Mouse (Mus musculus): Measurements from ENCODE around the gene B4galt7. TPM values are rescaled to one million over a fixed set of nuclear protein-coding genes. Genes with fewer than 3 reads are reported as not detected.
A peak's percentile ranks its signal among the peaks of the same experiment; 100 is the strongest.
"Not testable (repeated sequence)": the region's sequence is repeated elsewhere in the genome, so short reads cannot be mapped to it uniquely, and the experiment has no call there.

Gene B4galt7
- 21.8 and 23.2 TPM in 2 replicates for polyA plus RNA-seq (2016; fragmentation: Nextera tagmentation; extraction: Ambion mirVana)

- H3K4me1 ChIP-seq (replicated peaks), result peaks cover 10% of the 10 kb centered on the region
- H3K9ac ChIP-seq, result peak within 1 kb of the TSS; percentile 87
- ATAC-seq (ENCODE audit: insufficient number of reproducible peaks, low FRiP score), result peak; percentile 92
- peak within 1 kb of the TSS; percentile 85 for H3K4me2 ChIP-seq
- H3K27ac ChIP-seq (ENCODE audit: poor library complexity, severe bottlenecking), result no peak within 1 kb of the TSS
- peak within 1 kb of the TSS; percentile 80 for H3K4me3 ChIP-seq
- WGBS, result 10% methylated on average over 51 of the region's 51 CpGs
- peaks cover 47% of the 10 kb centered on the region for H3K36me3 ChIP-seq
- no peaks in the 10 kb centered on the region for H3K9me3 ChIP-seq (replicated peaks)
- H3K27me3 ChIP-seq (replicated peaks), result no peaks in the 10 kb centered on the region
These were observed at the start of gene B4galt7 for GRCm38 (mm10) chr13:55599566-55600540. Gene B4galt7 (plus strand): TSS chr13:55599896.

GRCm38 (mm10) chr13:55555921-55556320 lies 43.8 kb upstream of the B4galt7 start:
- H3K4me1 ChIP-seq (replicated peaks), result no peaks in the 10 kb centered on the region
- H3K4me3 ChIP-seq, result no peak overlapping the region
- 90% methylated on average over 9 of the region's 9 CpGs for WGBS
- peaks cover 44% of the 10 kb centered on the region for H3K36me3 ChIP-seq
- no peak overlapping the region for H3K27ac ChIP-seq (ENCODE audit: poor library complexity, severe bottlenecking)
- no peaks in the 10 kb centered on the region for H3K27me3 ChIP-seq (replicated peaks)
- H3K9ac ChIP-seq, result no peak overlapping the region
- no peak for ATAC-seq (ENCODE audit: insufficient number of reproducible peaks, low FRiP score)
- H3K9me3 ChIP-seq (replicated peaks), result no peaks in the 10 kb centered on the region
- H3K4me2 ChIP-seq, result no peak overlapping the region

- Histone ChIP-seq H3K4me2 (no peak overlapping the region), H3K4me3 (no peak overlapping the region), H3K9ac (no peak overlapping the region), H3K27me3 (replicated peaks) (no peaks in the 10 kb centered on the region), H3K36me3 (peaks cover 33% of the 10 kb centered on the region), H3K27ac (ENCODE audit: poor library complexity, severe bottlenecking) (no peak overlapping the region), H3K9me3 (replicated peaks) (no peaks in the 10 kb centered on the region), H3K4me1 (replicated peaks) (no peaks in the 10 kb centered on the region)
- no peak for ATAC-seq (ENCODE audit: insufficient number of reproducible peaks, low FRiP score)
- 84% methylated on average over 6 of the region's 6 CpGs for WGBS
These were observed 42.2 kb upstream of the B4galt7 start for GRCm38 (mm10) chr13:55557499-55557898.

- Histone ChIP-seq H3K4me3 (no peak overlapping the region), H3K36me3 (peaks cover 23% of the 10 kb centered on the region), H3K9ac (no peak overlapping the region), H3K4me1 (replicated peaks) (0 out of 2 replicates have a peak, but pooled peaks cover 5% of the 10 kb centered on the region), H3K9me3 (replicated peaks) (no peaks in the 10 kb centered on the region), H3K4me2 (no peak overlapping the region), H3K27me3 (replicated peaks) (no peaks in the 10 kb centered on the region), H3K27ac (ENCODE audit: poor library complexity, severe bottlenecking) (no peak overlapping the region)
- no peak for ATAC-seq (ENCODE audit: insufficient number of reproducible peaks, low FRiP score)
- WGBS, result 87% methylated on average over 7 of the region's 7 CpGs
These were observed 36.3 kb upstream of the B4galt7 start for GRCm38 (mm10) chr13:55563266-55563879.

GRCm38 (mm10) chr13:55567001-55567400 lies 32.7 kb upstream of the B4galt7 start:
- ATAC-seq (ENCODE audit: insufficient number of reproducible peaks, low FRiP score), result no peak

GRCm38 (mm10) chr13:55567949-55568348 lies 31.7 kb upstream of the B4galt7 start:
- H3K27ac ChIP-seq (ENCODE audit: poor library complexity, severe bottlenecking), result no peak overlapping the region
- peaks cover 25% of the 10 kb centered on the region for H3K36me3 ChIP-seq
- H3K9me3 ChIP-seq (replicated peaks), result no peaks in the 10 kb centered on the region
- no peak for ATAC-seq (ENCODE audit: insufficient number of reproducible peaks, low FRiP score)
- no peaks in the 10 kb centered on the region for H3K27me3 ChIP-seq (replicated peaks)
- H3K4me1 ChIP-seq (replicated peaks), result peaks cover 22% of the 10 kb centered on the region
- H3K4me3 ChIP-seq, result no peak overlapping the region
- no peak overlapping the region for H3K4me2 ChIP-seq
- H3K9ac ChIP-seq, result no peak overlapping the region
- 85% methylated on average over 2 of the region's 2 CpGs for WGBS

More at GRCm38 (mm10) chr13:55567001-55567400, 32.7 kb upstream of the B4galt7 start:
- 87% methylated on average over 6 of the region's 6 CpGs for WGBS
- Histone ChIP-seq H3K4me1 (replicated peaks) (peaks cover 17% of the 10 kb centered on the region), H3K27me3 (replicated peaks) (no peaks in the 10 kb centered on the region), H3K9ac (no peak overlapping the region), H3K36me3 (peaks cover 25% of the 10 kb centered on the region), H3K4me2 (no peak overlapping the region), H3K27ac (ENCODE audit: poor library complexity, severe bottlenecking) (no peak overlapping the region), H3K9me3 (replicated peaks) (no peaks in the 10 kb centered on the region), H3K4me3 (no peak overlapping the region)

GRCm38 (mm10) chr13:55568524-55568923 lies 31.2 kb upstream of the B4galt7 start:
- WGBS, result 88% methylated on average over 4 of the region's 4 CpGs

GRCm38 (mm10) chr13:55569726-55570285 lies 29.9 kb upstream of the B4galt7 start:
- Histone ChIP-seq H3K4me3 (peak overlapping the region; percentile 63), H3K27ac (ENCODE audit: poor library complexity, severe bottlenecking) (peak overlapping the region; percentile 77; the same call in 1 of the 2 replicates), H3K4me2 (peak overlapping the region; percentile 72), H3K9ac (peak overlapping the region; percentile 85), H3K36me3 (peaks cover 17% of the 10 kb centered on the region), H3K27me3 (replicated peaks) (no peaks in the 10 kb centered on the region), H3K9me3 (replicated peaks) (0 out of 2 replicates have a peak, but pooled peaks cover 2% of the 10 kb centered on the region), H3K4me1 (replicated peaks) (peaks cover 22% of the 10 kb centered on the region)
- no peak for ATAC-seq (ENCODE audit: insufficient number of reproducible peaks, low FRiP score)
- WGBS, result 17% methylated on average over 16 of the region's 16 CpGs

More at GRCm38 (mm10) chr13:55568524-55568923, 31.2 kb upstream of the B4galt7 start:
- H3K4me2 ChIP-seq; H3K4me3 ChIP-seq; H3K9me3 ChIP-seq (replicated peaks); H3K27ac ChIP-seq (ENCODE audit: poor library complexity, severe bottlenecking); ATAC-seq (ENCODE audit: insufficient number of reproducible peaks, low FRiP score); H3K9ac ChIP-seq; H3K27me3 ChIP-seq (replicated peaks): not testable (repeated sequence)
- Histone ChIP-seq H3K36me3 (peaks cover 21% of the 10 kb centered on the region), H3K4me1 (replicated peaks) (peaks cover 22% of the 10 kb centered on the region)

- under 1% methylated on average over 47 of the region's 47 CpGs for WGBS
- Histone ChIP-seq H3K4me2 (peak overlapping the region; percentile 72), H3K4me1 (replicated peaks) (peaks cover 22% of the 10 kb centered on the region), H3K9ac (peak overlapping the region; percentile 85), H3K36me3 (peaks cover 17% of the 10 kb centered on the region), H3K4me3 (peak overlapping the region; percentile 63), H3K27ac (ENCODE audit: poor library complexity, severe bottlenecking) (peak overlapping the region; percentile 77), H3K9me3 (replicated peaks) (0 out of 2 replicates have a peak, but pooled peaks cover 2% of the 10 kb centered on the region), H3K27me3 (replicated peaks) (no peaks in the 10 kb centered on the region)
- ATAC-seq (ENCODE audit: insufficient number of reproducible peaks, low FRiP score), result peak; percentile 79
These were observed 29.3 kb upstream of the B4galt7 start for GRCm38 (mm10) chr13:55570286-55570973.

- Histone ChIP-seq H3K36me3 (peaks cover 17% of the 10 kb centered on the region), H3K4me3 (peak within 1 kb of the TSS; percentile 63), H3K4me2 (peak within 1 kb of the TSS; percentile 72), H3K9ac (peak within 1 kb of the TSS; percentile 85), H3K27me3 (replicated peaks) (no peaks in the 10 kb centered on the region), H3K9me3 (replicated peaks) (peaks cover 2% of the 10 kb centered on the region; the same call in 1 of the 2 replicates), H3K27ac (ENCODE audit: poor library complexity, severe bottlenecking) (peak within 1 kb of the TSS; percentile 77), H3K4me1 (replicated peaks) (peaks cover 22% of the 10 kb centered on the region)
- peak; percentile 94 for ATAC-seq (ENCODE audit: insufficient number of reproducible peaks, low FRiP score)
- WGBS, result 2% methylated on average over 44 of the region's 47 CpGs
These were observed 28.5 kb upstream of the B4galt7 start, which contains the start of gene Fam193b for GRCm38 (mm10) chr13:55571027-55571751. Gene Fam193b (minus strand): TSS chr13:55571120.

Measured in heart, embryonic 12.5 days (tissue).